Mouse (Mus musculus): ENCODE results near the gene Csrnp3.
A peak's percentile ranks its signal among the peaks of the same experiment; 100 is the strongest.
"Not testable (repeated sequence)": the region's sequence is repeated elsewhere in the genome, so short reads cannot be mapped to it uniquely, and the experiment has no call there.

Csrnp3 gene

GRCm38 (mm10) chr2:65845551-65845950 is at the start of gene Csrnp3:
Gene Csrnp3, plus strand, starts transcription at chr2:65845767.
- no peak for DNase-seq (ENCODE audit: low read depth)

GRCm38 (mm10) chr2:65801054-65801709 is 44.4 kb upstream of the Csrnp3 start:
- no peak for DNase-seq (ENCODE audit: low read depth)

- no peak for DNase-seq (ENCODE audit: low read depth)
Measured at GRCm38 (mm10) chr2:65806556-65806955, 39.0 kb upstream of the Csrnp3 start.

GRCm38 (mm10) chr2:65811203-65811602 is 34.4 kb upstream of the Csrnp3 start:
- not testable (repeated sequence) for DNase-seq (ENCODE audit: low read depth)

- DNase-seq (ENCODE audit: low read depth), result peak; percentile 26
Measured at GRCm38 (mm10) chr2:65818080-65818796, 27.3 kb upstream of the Csrnp3 start.

GRCm38 (mm10) chr2:65820114-65820769 is 25.3 kb upstream of the Csrnp3 start:
- no peak for DNase-seq (ENCODE audit: low read depth)

- DNase-seq (ENCODE audit: low read depth), result no peak
Measured at GRCm38 (mm10) chr2:65826314-65826713, 19.3 kb upstream of the Csrnp3 start.

- no peak for DNase-seq (ENCODE audit: low read depth)
Measured at GRCm38 (mm10) chr2:65826801-65827200, 18.8 kb upstream of the Csrnp3 start.

- no peak for DNase-seq (ENCODE audit: low read depth)
Measured at GRCm38 (mm10) chr2:65828699-65829098, 16.9 kb upstream of the Csrnp3 start.

- DNase-seq (ENCODE audit: low read depth), result no peak
Measured at GRCm38 (mm10) chr2:65832738-65833395, 12.7 kb upstream of the Csrnp3 start.

GRCm38 (mm10) chr2:65833421-65833820 is 12.1 kb upstream of the Csrnp3 start:
- no peak for DNase-seq (ENCODE audit: low read depth)

- DNase-seq (ENCODE audit: low read depth), result no peak
Measured at GRCm38 (mm10) chr2:65841606-65842005, 4.0 kb upstream of the Csrnp3 start.

- no peak for DNase-seq (ENCODE audit: low read depth)
Measured at GRCm38 (mm10) chr2:65842356-65842755, 3.2 kb upstream of the Csrnp3 start.

GRCm38 (mm10) chr2:65846000-65846755 is 611 bp downstream of the Csrnp3 start:
- no peak for DNase-seq (ENCODE audit: low read depth)

- DNase-seq (ENCODE audit: low read depth), result no peak
Measured at GRCm38 (mm10) chr2:65847463-65848110, 2.0 kb downstream of the Csrnp3 start.

- DNase-seq (ENCODE audit: low read depth), result no peak
Measured at GRCm38 (mm10) chr2:65848706-65849105, 3.1 kb downstream of the Csrnp3 start.

- DNase-seq (ENCODE audit: low read depth), result not testable (repeated sequence)
Measured at GRCm38 (mm10) chr2:65850282-65850681, 4.7 kb downstream of the Csrnp3 start.

- no peak for DNase-seq (ENCODE audit: low read depth)
Measured at GRCm38 (mm10) chr2:65856791-65857190, 11.2 kb downstream of the Csrnp3 start.

- DNase-seq (ENCODE audit: low read depth), result no peak
Measured at GRCm38 (mm10) chr2:65859767-65860727, 14.5 kb downstream of the Csrnp3 start.

- DNase-seq (ENCODE audit: low read depth), result no peak
Measured at GRCm38 (mm10) chr2:65864778-65865339, 19.3 kb downstream of the Csrnp3 start.

Measured in fibroblast of lung, adult 2 months (primary cell).